Mouse (Mus musculus) ES-E14 (cell line): Measurements from ENCODE around the gene Acad10.

Experiments
- CHD2 ChIP-seq: IDR thresholded peaks from 2 replicates; pipeline ENCODE4 v1.6.1; 2014; ENCODE audit warnings: mild to moderate bottlenecking, low read depth, low read length, inconsistent platforms
- HCFC1 ChIP-seq: IDR thresholded peaks from 2 replicates; pipeline ENCODE4 v1.6.1; 2012; ENCODE audit warnings: low read length, inconsistent platforms, borderline replicate concordance; ENCODE audit not compliant: insufficient read depth
- MAFK ChIP-seq: IDR thresholded peaks from 2 replicates; pipeline ENCODE4 v1.6.1; 2014; ENCODE audit warnings: mild to moderate bottlenecking, low read depth, low read length, inconsistent platforms; ENCODE audit not compliant: insufficient read depth
- ZNF384 ChIP-seq: IDR thresholded peaks from 2 replicates; pipeline ENCODE4 v1.6.1; 2012; ENCODE audit warnings: low read depth, low read length, inconsistent platforms

- no peak for TF ChIP-seq CHD2
- TF ChIP-seq MAFK, result no peak
- TF ChIP-seq ZNF384, result no peak
- TF ChIP-seq HCFC1, result no peak
Measured at GRCm38 (mm10) chr5:121576927-121577488, 83.3 kb downstream of the Acad10 start.
